Mouse (Mus musculus): ENCODE data around the gene Gramd4. TPM values are rescaled to one million over a fixed set of nuclear protein-coding genes. Genes with fewer than 3 reads are reported as not detected.

Gramd4 gene
- total RNA-seq, 2 experiments from 2014 or later: 3.3 to 8.4 TPM

Other genes with a start within 250 kb of the Gramd4 start
- 7.3 and 23.1 TPM in 2 replicates for gene Cdpf1, start 246.0 kb upstream of the Gramd4 start, total RNA-seq (2015; ENCODE audit: low replicate concordance)
- 3.1 and 11.3 TPM in 2 replicates for gene Cdpf1, start 246.0 kb upstream of the Gramd4 start, total RNA-seq (2017; ENCODE audit: low replicate concordance)
- not detected in 2 replicates for gene Pkdrej, start 236.0 kb upstream of the Gramd4 start, total RNA-seq (2015; ENCODE audit: low replicate concordance)
- gene Pkdrej, start 236.0 kb upstream of the Gramd4 start, total RNA-seq (2017; ENCODE audit: low replicate concordance): not detected in 2 replicates
- gene Ttc38, start 225.4 kb upstream of the Gramd4 start, total RNA-seq (2015; ENCODE audit: low replicate concordance): 1.2 and 5.2 TPM in 2 replicates
- gene Ttc38, start 225.4 kb upstream of the Gramd4 start, total RNA-seq (2017; ENCODE audit: low replicate concordance): 1.6 and 2.0 TPM in 2 replicates
- gene Gtse1, start 197.9 kb upstream of the Gramd4 start, total RNA-seq (2015; ENCODE audit: low replicate concordance): 8.6 TPM in 2 replicates
- 6.1 and 10.0 TPM in 2 replicates for gene Gtse1, start 197.9 kb upstream of the Gramd4 start, total RNA-seq (2017; ENCODE audit: low replicate concordance)
- gene Trmu, start 178.4 kb upstream of the Gramd4 start, total RNA-seq (2015; ENCODE audit: low replicate concordance): 0.96 and 6.7 TPM in 2 replicates
- gene Trmu, start 178.4 kb upstream of the Gramd4 start, total RNA-seq (2017; ENCODE audit: low replicate concordance): 4.6 and 9.4 TPM in 2 replicates
- gene Celsr1, start 23.9 kb upstream of the Gramd4 start, total RNA-seq (2015; ENCODE audit: low replicate concordance): 0.38 and 1.5 TPM in 2 replicates
- 0.60 and 0.98 TPM in 2 replicates for gene Celsr1, start 23.9 kb upstream of the Gramd4 start, total RNA-seq (2017; ENCODE audit: low replicate concordance)
- gene Cerk, start 128.4 kb downstream of the Gramd4 start, total RNA-seq (2015; ENCODE audit: low replicate concordance): 7.1 and 7.9 TPM in 2 replicates
- gene Cerk, start 128.4 kb downstream of the Gramd4 start, total RNA-seq (2017; ENCODE audit: low replicate concordance): 7.9 and 9.8 TPM in 2 replicates
- 2.5 and 3.5 TPM in 2 replicates for gene Tbc1d22a, start 156.8 kb downstream of the Gramd4 start, total RNA-seq (2015; ENCODE audit: low replicate concordance)
- gene Tbc1d22a, start 156.8 kb downstream of the Gramd4 start, total RNA-seq (2017; ENCODE audit: low replicate concordance): 7.4 and 7.8 TPM in 2 replicates